Mouse (Mus musculus): ENCODE measurements around the gene Inpp5d. TPM values are rescaled to one million over a fixed set of nuclear protein-coding genes. Genes with fewer than 3 reads are reported as not detected.
"Not testable (repeated sequence)": the region's sequence is repeated elsewhere in the genome, so short reads cannot be mapped to it uniquely, and the experiment has no call there.

Gene Inpp5d
- total RNA-seq, 2 experiments from 2014 or later: 10.7 to 15.6 TPM

DNA sequence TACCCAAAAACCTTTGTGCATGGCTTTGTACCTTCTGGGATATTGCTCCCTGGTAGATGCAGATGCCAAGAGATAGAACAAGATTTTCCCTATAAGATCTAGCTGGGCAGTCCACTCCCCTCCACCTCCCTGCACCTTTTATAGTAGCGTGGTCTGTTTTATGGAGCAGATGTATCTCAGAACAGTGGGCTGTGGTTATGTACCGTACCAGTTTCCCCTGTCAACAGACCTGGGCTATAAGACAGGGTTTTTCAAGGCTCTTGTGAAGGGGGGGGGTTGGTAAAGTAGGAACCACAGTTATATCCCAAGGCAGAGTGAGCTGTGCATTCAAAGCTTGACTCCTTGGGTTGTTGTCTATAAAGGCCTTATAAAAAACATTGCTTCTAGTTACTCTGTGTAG lies 38.4 kb downstream of the Inpp5d start:
- no peak for DNase-seq

GRCm38 (mm10) chr1:87658937-87659617 lies 39.0 kb downstream of the Inpp5d start:
- DNase-seq: peak; percentile 17

- DNase-seq: no peak
Measured at GRCm38 (mm10) chr1:87659618-87659960, 39.5 kb downstream of the Inpp5d start.

- DNase-seq: no peak
Measured at GRCm38 (mm10) chr1:87660740-87661139, 40.6 kb downstream of the Inpp5d start.

DNA sequence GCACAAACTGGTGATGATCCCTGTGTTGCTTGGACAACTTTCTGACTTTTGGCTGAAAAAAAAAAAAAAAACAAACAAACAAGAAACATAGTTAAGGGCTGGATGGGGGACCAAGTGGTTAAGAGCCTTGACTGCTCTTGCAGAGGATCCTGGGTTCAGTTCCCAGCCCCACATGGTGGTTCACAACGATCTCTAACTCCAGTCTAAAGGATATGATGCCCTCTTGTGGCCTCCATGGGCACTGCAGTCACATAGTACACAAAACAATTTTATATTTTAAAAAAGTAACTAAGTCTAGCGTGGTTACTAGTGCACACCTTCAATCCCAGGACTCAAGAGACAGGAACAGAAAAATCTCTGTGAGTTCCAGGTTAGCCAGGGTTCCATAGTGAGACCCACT lies 43.9 kb downstream of the Inpp5d start:
- DNase-seq: no peak

DNA sequence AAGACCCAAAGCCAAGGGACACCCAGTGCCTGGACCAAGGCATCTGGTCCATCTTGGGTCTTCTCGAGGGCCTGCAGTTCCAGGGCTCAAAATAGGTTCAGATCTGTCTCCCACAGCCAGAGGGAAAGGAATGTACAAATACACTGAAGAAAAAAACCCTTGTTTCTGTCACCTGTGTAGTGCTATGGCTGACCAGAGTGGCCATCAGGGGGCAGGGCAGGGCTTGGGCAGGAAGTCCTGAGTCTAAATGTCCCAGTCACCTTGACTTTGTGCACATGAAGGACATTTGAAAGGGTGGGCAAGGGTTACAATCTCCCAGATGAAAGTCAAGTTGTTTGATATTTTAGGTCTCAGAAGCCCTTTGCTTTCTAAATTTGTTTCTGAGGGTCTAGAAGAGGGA lies 46.9 kb downstream of the Inpp5d start:
- no peak for DNase-seq

DNA sequence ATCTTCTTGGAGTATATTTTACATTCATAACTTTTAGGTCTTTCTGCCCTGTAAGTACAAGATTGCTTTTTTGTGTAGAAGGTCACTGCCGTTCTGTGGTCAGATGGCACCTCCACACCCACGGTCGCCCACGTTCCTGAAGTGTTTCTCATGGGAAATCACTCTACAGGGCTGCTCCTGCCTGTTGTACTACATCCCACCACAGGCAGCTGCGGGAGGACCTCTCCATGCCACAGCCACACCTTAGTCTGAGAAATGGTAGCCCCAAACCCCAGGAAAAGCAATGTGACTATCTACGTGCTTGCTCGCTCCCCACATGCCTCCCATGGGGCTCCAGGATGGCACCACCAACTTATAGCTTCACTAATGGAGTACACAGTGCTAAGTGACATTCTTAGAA lies 48.2 kb downstream of the Inpp5d start:
- no peak for DNase-seq

GRCm38 (mm10) chr1:87671483-87671882 lies 51.4 kb downstream of the Inpp5d start:
- no peak for DNase-seq

- DNase-seq: no peak
Measured at GRCm38 (mm10) chr1:87673822-87674604, 53.9 kb downstream of the Inpp5d start.

- DNase-seq: no peak
Measured at GRCm38 (mm10) chr1:87676006-87676405, 55.9 kb downstream of the Inpp5d start.

GRCm38 (mm10) chr1:87679089-87679488 lies 59.0 kb downstream of the Inpp5d start:
- no peak for DNase-seq

GRCm38 (mm10) chr1:87680950-87681349 lies 60.8 kb downstream of the Inpp5d start:
- no peak for DNase-seq

DNA sequence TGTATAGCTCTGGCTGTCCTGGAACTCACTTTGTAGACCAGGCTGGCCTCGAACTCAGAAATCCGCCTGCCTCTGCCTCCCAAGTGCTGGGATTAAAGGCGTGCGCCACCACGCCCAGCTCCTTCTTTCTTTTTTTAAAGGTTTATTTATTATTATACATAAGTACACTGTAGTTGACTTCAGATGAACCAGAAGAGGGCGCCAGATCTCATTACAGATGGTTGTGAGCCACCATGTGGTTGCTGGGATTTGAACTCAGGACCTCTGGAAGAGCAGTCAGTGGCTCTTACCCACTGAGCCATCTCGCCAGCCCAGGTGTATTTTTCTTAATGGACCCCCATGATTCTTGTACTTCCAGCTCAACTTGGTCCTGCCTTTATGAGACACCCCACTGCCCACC lies 62.4 kb downstream of the Inpp5d start:
- not testable (repeated sequence) for DNase-seq

- DNase-seq: no peak
Measured at GRCm38 (mm10) chr1:87684071-87684470, 64.0 kb downstream of the Inpp5d start.

DNA sequence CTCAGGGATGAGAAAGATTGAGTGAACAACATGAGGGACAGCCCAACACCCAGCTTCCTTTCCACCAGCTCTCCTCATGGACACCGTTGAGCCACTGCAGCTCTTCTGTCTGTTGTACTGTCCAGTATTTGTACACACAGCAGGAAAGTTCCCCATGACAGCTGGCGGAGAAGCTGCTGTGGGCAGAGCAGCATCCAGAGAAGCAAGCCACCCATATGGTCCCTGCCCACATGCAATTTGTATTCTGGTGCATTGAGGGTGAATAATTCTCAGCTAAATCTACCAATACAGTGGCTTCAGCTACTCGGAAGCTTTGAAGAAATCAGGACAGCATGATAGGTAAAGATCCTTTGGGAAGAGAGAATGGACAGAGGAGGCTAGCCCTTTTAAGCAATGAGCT lies 64.7 kb downstream of the Inpp5d start:
- DNase-seq: no peak

GRCm38 (mm10) chr1:87686351-87686750 lies 66.2 kb downstream of the Inpp5d start:
- DNase-seq: no peak

GRCm38 (mm10) chr1:87687009-87687408 lies 66.9 kb downstream of the Inpp5d start:
- no peak for DNase-seq

DNA sequence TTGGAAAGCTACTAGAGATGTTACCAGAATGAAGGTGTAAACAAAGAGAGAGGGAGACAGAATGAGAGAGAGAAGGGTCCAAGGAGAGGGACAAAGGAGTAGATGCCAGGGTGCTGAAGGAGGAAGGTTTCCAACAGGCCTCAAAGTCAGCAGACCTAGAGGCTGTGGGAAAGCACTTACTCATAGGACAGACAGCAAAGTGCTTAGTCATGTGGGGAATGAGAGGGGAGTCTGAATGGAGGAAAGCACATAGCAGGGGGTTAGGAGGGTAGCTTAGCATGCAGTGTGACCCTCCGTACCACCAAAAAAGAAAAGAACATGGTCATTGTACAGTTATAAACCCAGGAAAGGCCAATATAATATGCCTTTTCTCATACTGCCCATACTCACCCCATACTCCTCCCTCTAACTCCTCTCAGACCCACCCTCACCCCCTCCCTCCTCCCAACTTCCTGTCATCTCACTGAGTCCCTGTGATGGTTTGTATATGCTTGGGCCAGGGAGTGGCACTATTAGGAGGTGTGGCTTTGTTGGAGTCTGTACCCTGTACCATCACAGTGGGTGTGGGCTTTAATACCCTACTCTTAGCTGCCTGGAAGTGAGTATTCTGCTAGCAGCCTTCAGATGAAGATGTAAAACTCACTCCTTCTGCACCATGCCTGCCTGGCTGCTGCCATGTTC lies 69.7 kb downstream of the Inpp5d start:
- no peak for DNase-seq

GRCm38 (mm10) chr1:87696358-87696757 lies 76.2 kb downstream of the Inpp5d start:
- peak; percentile 19 for DNase-seq

- DNase-seq: peak; percentile 24
Measured at GRCm38 (mm10) chr1:87698010-87698409, 77.9 kb downstream of the Inpp5d start.

- DNase-seq: no peak
Measured at GRCm38 (mm10) chr1:87699890-87700448, 79.9 kb downstream of the Inpp5d start.

GRCm38 (mm10) chr1:87704230-87704629 lies 84.1 kb downstream of the Inpp5d start:
- DNase-seq: no peak

- no peak for DNase-seq
Measured at GRCm38 (mm10) chr1:87706361-87706760, 86.2 kb downstream of the Inpp5d start.
